Mouse (Mus musculus) small intestine, adult 2 months (tissue): ENCODE measurements at regions not wholly inside any gene's neighbourhood (a gene's known extent, or its start where the extent isn't known, plus 50 kb on each side); places are given as distances from the start of the nearest gene placed in this dataset.

Experiments used
- CTCF ChIP-seq: fragments of 200-500 bp; IDR thresholded peaks from 2 replicates; pipeline ENCODE4 v1.5.1; 2012; ENCODE audit warnings: low read depth, mild to moderate bottlenecking, control low read depth, inconsistent platforms, low read length, moderate library complexity, mixed read lengths; ENCODE audit not compliant: insufficient replicate concordance, insufficient read length; ENCODE audit errors: extremely low read depth
- POLR2A ChIP-seq: fragments of 200-500 bp; IDR thresholded peaks from 2 replicates; pipeline ENCODE4 v1.6.1; 2012; ENCODE audit warnings: low read depth, mild to moderate bottlenecking, control low read depth, inconsistent platforms, low read length, moderate library complexity

GRCm38 (mm10) chr2:45746606-45747005 is 629.4 kb upstream of the Zeb2 start:
- TF ChIP-seq CTCF (no peak), POLR2A (no peak)
